Mouse (Mus musculus) stomach, embryonic 15.5 days (tissue): ENCODE results near the gene Nav2. TPM values are rescaled to one million over a fixed set of nuclear protein-coding genes. Genes with fewer than 3 reads are reported as not detected.

Experiments used
- ATAC-seq: fragments of 200-750 bp; cut with Nextera tagmentation; 2 replicates; pipeline ENCODE4 v1.8.0; 2017; ENCODE audit warnings: low read depth, moderate number of reproducible peaks, moderate TSS enrichment; ENCODE audit not compliant: insufficient read depth, low FRiP score
- H3K27ac ChIP-seq: fragments of 300-500 bp; sonication (generic); 2 replicates; pipeline ENCODE4 v1.5.1; 2015; ENCODE audit warnings: mild to moderate bottlenecking, inconsistent platforms
- H3K27me3 ChIP-seq: fragments of 300-500 bp; sonication (generic); replicated peaks from 2 replicates; pipeline ENCODE4 v1.6.1; 2015; ENCODE audit warnings: inconsistent platforms
- H3K36me3 ChIP-seq: fragments of 300-500 bp; sonication (generic); 2 replicates; pipeline ENCODE4 v1.6.1; 2015; ENCODE audit warnings: inconsistent platforms
- H3K4me1 ChIP-seq: fragments of 300-500 bp; sonication (generic); 2 replicates; pipeline ENCODE4 v1.6.1; 2015; ENCODE audit warnings: inconsistent platforms
- H3K4me2 ChIP-seq: fragments of 300-500 bp; sonication (generic); 2 replicates; pipeline ENCODE4 v1.6.1; 2015; ENCODE audit warnings: mild to moderate bottlenecking, inconsistent platforms
- H3K4me3 ChIP-seq: fragments of 300-500 bp; sonication (generic); replicated peaks from 2 replicates; pipeline ENCODE4 v1.5.1; 2015; ENCODE audit warnings: inconsistent platforms
- H3K9ac ChIP-seq: fragments of 300-500 bp; sonication (generic); 2 replicates; pipeline ENCODE4 v1.6.1; 2015; ENCODE audit warnings: inconsistent platforms
- H3K9me3 ChIP-seq: fragments of 300-500 bp; sonication (generic); 2 replicates; pipeline ENCODE4 v1.6.1; 2016; ENCODE audit warnings: inconsistent platforms
- WGBS: fragments of 180-500 bp; shearing (Covaris S2); methylation state at CpG from one replicate; pipeline ENCODE4 v1.1.7; 2015; 5-methylcytosine and 5-hydroxymethylcytosine counted together
- polyA plus RNA-seq: library from polyadenylated mRNA; unstranded; fragments of >200 nt; fragmentation: Nextera tagmentation; extraction: Ambion mirVana; gene quantifications from 2 replicates; pipeline ENCODE4 v1.2.1, GENCODE M21; 2015

Nav2 gene
- polyA plus RNA-seq, 1 experiment from 2014 or later = 20.4 TPM

DNA sequence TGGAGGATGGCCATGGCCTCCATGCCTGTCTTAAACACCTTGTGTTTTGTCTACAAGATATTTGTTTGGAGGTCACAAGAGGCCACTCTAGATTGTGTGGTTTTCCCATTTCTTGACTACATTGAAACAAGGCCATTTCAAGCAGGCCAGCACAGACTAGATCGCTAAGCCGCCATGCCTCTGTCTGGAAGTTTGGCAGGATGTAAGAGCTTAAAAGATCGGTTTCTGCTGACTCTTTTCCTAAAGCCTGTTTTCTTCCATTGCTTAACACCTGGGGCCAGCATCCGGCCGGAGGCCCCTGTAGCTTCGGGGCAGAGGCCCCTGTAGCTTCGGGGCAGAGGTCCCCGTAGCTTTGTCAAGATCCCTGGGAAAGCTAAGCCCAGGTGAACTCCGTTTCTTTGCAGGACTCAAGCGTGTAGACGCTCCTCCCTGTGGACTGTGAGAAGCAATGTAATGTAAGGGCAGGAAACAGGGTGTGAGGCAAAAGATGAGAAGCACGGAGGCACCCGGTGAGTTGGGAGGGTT, 434.1 kb downstream of the Nav2 start:
- Histone ChIP-seq H3K36me3 (no peaks in the 10 kb centered on the region), H3K27ac (peak overlapping the region; percentile 81), H3K9ac (no peak overlapping the region), H3K4me1 (peaks cover 21% of the 10 kb centered on the region), H3K4me2 (peak overlapping the region; percentile 44), H3K4me3 (peak overlapping the region; percentile 13; the same call in 1 of the 2 replicates), H3K27me3 (no peaks in the 10 kb centered on the region), H3K9me3 (no peaks in the 10 kb centered on the region)
- peak; percentile 19; the same call in 1 of the 2 replicates for ATAC-seq
- 19% methylated on average over 13 of the region's 13 CpGs for WGBS

DNA sequence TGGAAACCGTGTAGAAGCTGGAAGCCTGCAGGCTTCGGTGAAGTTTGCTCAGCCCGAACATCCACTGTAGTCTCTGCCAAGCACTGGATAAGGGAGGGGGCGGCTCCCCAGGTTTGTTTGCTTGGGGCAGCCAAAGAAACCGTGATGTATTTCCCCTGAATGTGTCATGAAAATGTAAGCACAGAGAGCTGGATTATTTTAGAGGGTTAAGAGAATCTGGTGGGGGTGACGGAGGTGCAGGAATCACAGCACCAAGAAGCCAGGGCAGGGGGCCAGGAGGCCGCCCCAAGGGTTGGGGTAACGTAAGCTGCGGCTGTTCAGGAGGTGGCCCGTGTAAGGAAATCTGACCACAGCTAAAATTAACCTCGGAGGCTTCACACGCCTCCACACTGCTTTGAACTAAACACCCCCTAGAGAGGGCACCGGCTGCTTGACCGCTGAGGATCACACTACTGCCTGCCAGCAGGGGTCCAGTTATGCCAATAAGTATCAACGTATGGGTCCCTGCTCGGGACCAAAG, 434.6 kb downstream of the Nav2 start:
- 8% methylated on average over 16 of the region's 16 CpGs for WGBS
- peak overlapping the region; percentile 13; the same call in 1 of the 2 replicates for H3K4me3 ChIP-seq
- H3K4me1 ChIP-seq = peaks cover 21% of the 10 kb centered on the region
- H3K27ac ChIP-seq = peak overlapping the region; percentile 81
- no peak overlapping the region for H3K9ac ChIP-seq
- peak; percentile 69; the same call in 1 of the 2 replicates for ATAC-seq
- no peaks in the 10 kb centered on the region for H3K9me3 ChIP-seq
- peak overlapping the region; percentile 44 for H3K4me2 ChIP-seq
- H3K27me3 ChIP-seq = no peaks in the 10 kb centered on the region
- H3K36me3 ChIP-seq = no peaks in the 10 kb centered on the region

DNA sequence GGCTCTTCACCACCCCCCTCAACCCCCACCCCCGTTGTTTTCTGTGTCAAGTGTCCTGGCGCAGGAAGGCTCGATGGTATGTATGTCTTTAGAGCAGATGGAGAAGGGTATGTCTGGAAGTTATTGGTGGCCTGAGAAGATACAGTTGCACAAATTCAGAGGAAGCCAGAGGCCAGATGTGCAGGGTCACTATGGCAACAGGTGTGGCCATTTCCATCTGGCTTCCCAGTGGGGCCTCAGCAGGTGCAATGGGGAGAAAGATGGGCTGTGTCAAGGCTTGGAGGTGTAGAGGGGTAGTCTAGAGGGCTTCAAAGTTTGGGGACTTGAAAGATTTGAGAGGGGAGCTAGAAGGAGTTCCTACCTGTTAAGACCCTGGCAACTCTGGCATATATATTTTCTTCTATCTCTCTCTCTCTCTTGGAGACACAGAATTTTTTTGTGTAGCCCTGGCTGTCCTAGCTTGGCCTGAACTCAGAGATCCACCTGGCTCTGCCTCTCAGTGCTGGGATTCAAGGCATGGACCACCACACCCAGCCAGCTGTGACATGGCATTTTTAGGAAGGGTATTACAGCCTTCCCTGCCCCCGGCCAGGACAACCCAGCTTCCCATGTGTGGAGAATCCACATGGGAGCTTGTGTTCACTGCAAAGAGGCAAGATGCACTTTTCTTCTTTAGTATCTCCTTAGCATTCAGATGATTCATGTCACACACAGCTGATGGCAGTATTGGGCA, 435.4 kb downstream of the Nav2 start:
- Histone ChIP-seq H3K4me1 (peaks cover 21% of the 10 kb centered on the region), H3K27ac (peak overlapping the region; percentile 81), H3K9me3 (no peaks in the 10 kb centered on the region), H3K36me3 (no peaks in the 10 kb centered on the region), H3K4me3 (no peak overlapping the region), H3K27me3 (no peaks in the 10 kb centered on the region), H3K4me2 (no peak overlapping the region), H3K9ac (no peak overlapping the region)
- no peak for ATAC-seq
- WGBS = 54% methylated on average over 4 of the region's 4 CpGs

DNA sequence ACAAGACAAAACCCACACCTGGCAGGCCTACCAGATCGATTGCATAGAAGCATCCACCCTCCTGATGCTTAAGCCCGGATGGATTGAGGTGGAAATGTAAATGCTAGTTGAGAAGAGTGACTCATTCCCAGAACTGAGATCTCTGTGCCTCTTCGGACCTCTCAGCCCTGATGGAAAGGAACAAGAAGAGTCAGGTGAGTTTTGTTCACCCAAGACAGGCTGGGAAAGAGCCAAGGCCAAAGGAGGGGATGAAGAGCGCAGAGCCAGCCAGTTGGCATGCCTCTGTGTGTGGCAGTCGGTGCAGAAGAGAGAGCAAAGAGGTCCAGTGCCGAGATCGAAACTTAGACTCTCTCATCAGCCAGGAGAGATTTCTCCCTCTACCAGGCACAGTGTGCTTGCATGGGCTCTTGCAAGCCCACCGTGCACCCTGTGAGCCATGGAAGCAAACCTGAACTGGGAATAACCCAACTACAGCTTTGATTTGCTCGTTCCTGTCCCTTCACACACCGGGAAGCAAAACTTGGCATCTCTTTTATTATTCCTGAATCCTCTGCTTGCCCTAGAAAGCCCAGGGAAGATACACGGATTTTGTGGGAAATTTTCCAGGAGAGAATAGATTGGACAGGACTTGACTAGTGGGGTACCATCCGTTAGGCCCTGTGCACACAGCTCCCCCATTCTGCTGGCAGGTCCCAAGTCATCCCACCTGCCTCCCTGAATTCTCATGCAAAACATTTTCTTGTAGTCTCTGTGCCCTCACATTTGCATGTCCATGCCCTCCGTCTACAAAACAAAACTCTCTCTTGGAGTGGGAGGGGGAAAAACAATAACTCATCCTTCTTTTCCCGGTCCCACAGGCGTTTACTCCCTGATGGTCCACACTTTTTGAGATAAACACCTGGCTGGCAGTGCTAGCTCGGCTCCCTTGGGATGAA, 439.1 kb downstream of the Nav2 start:
- 54% methylated on average over 16 of the region's 16 CpGs for WGBS

DNA sequence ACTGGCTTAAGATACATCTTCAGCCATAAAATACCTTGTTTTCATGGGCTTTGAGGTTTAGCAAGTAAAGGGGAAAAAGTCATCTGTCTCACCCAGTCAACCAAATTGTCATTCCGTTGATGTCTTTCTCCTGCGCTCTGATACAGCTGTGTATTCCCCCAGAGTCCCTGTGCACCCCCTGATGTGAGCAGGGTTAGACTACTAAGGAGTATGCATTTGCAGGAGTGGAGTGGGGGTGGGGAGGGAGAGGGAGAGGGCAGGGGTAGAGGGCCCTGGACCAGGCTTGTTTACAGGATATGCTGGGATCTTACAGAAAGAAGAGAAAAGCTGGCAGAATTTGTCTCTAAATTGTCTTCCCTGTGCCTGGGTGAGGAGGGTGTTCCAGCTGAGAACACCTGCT, 440.1 kb downstream of the Nav2 start:
- H3K27me3 ChIP-seq = no peaks in the 10 kb centered on the region
- no peaks in the 10 kb centered on the region for H3K9me3 ChIP-seq
- no peaks in the 10 kb centered on the region for H3K36me3 ChIP-seq
- 0 out of 2 replicates have a peak, but pooled peaks cover under 1% of the 10 kb centered on the region for H3K4me1 ChIP-seq
- no peak overlapping the region for H3K4me3 ChIP-seq
- H3K27ac ChIP-seq = no peak overlapping the region
- 41% methylated on average over 2 of the region's 2 CpGs for WGBS
- no peak for ATAC-seq
- H3K9ac ChIP-seq = no peak overlapping the region
- H3K4me2 ChIP-seq = no peak overlapping the region

More for the DNA sequence above, 439.1 kb downstream of the Nav2 start:
- ATAC-seq = no peak
- no peak overlapping the region for H3K4me2 ChIP-seq
- no peaks in the 10 kb centered on the region for H3K36me3 ChIP-seq
- H3K4me3 ChIP-seq = no peak overlapping the region
- no peaks in the 10 kb centered on the region for H3K9me3 ChIP-seq
- no peaks in the 10 kb centered on the region for H3K27me3 ChIP-seq
- no peak overlapping the region for H3K27ac ChIP-seq
- peaks cover 11% of the 10 kb centered on the region for H3K4me1 ChIP-seq
- H3K9ac ChIP-seq = no peak overlapping the region

DNA sequence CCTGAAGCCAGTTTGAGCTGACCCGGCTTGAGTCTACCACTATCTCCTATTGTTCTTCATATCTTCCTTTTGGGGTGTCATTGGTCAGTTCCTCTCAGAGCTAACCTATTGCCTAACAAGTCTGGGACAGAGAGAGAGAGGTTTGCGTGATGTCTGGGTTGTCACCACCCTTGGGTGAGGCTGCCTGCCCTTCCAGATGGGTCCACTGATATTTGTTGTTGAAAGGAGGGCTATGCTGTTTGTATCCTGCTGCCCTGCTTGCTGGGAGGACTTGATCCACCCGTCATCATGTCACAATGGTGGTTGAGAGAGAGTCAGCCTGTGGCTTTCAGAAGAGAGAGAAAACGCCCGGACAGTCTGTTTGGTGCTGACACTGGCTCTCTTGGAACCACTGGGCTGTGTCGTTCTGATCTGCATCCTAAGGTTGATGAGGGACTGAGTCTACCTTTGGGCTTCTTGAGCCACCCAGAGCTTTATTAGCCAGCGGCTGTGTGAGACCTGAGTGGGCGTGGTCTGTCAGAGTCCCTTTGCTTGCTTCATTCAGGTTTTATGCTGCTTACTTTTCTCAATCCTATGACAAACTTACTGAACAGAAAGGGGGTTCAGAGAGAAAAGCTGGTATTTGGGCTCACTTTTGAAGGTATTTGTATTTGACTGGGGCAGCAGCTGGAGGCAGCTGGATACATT, 441.9 kb downstream of the Nav2 start:
- Histone ChIP-seq H3K9me3 (no peaks in the 10 kb centered on the region), H3K36me3 (no peaks in the 10 kb centered on the region), H3K9ac (no peak overlapping the region), H3K27ac (no peak overlapping the region), H3K27me3 (no peaks in the 10 kb centered on the region), H3K4me3 (no peak overlapping the region), H3K4me1 (no peaks in the 10 kb centered on the region), H3K4me2 (no peak overlapping the region)
- no peak for ATAC-seq
- WGBS = 64% methylated on average over 8 of the region's 8 CpGs

DNA sequence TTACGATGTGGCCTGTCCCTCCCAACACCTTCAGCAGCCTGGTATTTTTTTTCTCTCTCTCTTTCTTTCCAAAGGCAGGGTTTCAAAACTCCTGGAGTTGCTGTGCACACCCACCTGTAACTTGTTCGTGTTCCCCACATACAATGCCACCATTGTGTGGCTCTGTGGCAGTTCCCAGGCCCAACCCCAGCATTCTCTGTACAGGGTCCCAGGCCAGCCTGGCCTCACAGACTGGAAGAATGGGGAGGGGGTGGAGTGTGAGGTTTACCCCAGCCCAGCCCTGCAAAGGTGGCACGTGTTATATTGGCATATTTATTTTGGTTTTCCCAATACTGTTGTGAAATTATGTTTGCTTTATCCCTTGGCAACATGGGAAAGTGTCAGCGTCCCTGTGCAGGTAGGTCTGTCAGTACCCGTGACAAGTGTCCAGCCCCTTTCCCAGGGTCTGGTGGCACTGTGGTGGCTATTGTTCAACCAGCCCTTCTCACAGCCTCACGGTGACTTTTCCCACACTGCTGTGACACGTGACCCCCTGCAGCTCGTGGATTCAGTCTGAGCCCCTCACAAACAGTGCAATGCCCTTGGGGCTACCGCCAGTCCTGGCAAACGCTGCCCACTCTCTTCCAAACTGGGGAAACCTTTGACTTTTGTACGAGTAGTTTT, 443.2 kb downstream of the Nav2 start:
- ATAC-seq = peak; percentile 74; the same call in 1 of the 2 replicates
- Histone ChIP-seq H3K27ac (0 out of 2 replicates have a peak overlapping the region, but pooled peaks have one; percentile 22), H3K27me3 (no peaks in the 10 kb centered on the region)

DNA sequence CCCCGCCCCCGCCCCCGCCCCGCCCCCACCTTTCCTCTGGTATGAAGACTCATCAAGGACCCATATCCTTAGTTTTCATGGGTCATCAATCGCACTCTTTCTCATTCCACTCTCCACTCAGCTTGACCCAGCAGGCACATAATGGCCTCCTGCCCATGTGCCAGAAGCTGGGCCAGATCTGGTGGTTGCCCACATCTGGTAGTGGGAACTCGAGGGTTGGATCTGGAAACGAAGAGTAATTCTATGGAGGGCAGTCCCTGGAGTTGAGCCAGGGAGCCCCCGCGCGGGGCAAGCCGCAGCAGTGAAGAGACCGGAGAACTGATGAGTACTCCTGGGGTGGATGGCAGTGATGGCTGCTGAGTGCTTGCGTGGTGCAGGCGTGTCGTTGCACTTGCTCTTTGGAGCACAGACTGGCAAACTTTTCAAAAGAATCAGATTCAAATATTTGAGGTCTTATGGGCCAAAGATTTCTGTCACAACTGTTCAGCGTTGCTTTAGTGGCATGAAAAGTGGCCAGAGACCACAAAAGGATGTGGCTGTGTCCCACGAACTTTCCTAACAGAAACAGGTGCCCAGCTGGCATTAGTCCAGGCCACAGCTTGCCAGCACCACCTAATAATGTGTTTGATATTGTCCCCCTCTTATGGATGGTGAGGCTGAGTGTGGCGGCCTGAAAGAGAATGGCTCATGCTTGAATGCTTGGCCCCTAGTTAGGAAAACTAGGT, 449.1 kb downstream of the Nav2 start:
- no peaks in the 10 kb centered on the region for H3K9me3 ChIP-seq
- H3K4me2 ChIP-seq = no peak overlapping the region
- no peaks in the 10 kb centered on the region for H3K27me3 ChIP-seq
- H3K27ac ChIP-seq = no peak overlapping the region
- ATAC-seq = no peak
- 87% methylated on average over 18 of the region's 18 CpGs for WGBS
- H3K4me3 ChIP-seq = no peak overlapping the region
- no peaks in the 10 kb centered on the region for H3K4me1 ChIP-seq
- H3K36me3 ChIP-seq = no peaks in the 10 kb centered on the region
- no peak overlapping the region for H3K9ac ChIP-seq

More for the DNA sequence above, 443.2 kb downstream of the Nav2 start:
- Histone ChIP-seq H3K9me3 (no peaks in the 10 kb centered on the region), H3K4me3 (no peak overlapping the region), H3K4me1 (no peaks in the 10 kb centered on the region), H3K36me3 (no peaks in the 10 kb centered on the region), H3K9ac (no peak overlapping the region), H3K4me2 (no peak overlapping the region)
- 55% methylated on average over 11 of the region's 11 CpGs for WGBS

DNA sequence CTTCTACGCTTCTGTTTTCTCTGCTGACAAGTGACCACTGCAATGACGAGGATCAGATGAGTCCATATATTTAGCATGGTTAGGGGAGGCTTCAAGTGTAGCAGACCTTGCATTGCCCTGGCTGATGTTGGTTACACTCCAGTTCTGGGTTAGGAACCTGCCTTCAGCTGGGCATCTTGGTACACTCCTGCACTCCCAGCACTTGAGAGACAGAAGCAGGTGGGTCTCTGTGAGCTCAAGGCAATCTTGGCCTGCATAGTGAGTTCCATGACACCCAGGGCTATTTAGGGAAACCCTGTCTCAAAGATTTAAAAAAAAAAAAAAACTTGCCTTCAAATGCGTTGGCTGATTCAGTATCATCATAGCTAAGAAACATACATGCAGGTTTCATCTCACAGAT, 450.6 kb downstream of the Nav2 start:
- Histone ChIP-seq H3K36me3 (no peaks in the 10 kb centered on the region), H3K4me3 (no peak overlapping the region), H3K27ac (no peak overlapping the region), H3K9me3 (no peaks in the 10 kb centered on the region), H3K4me1 (no peaks in the 10 kb centered on the region), H3K4me2 (no peak overlapping the region), H3K27me3 (no peaks in the 10 kb centered on the region), H3K9ac (no peak overlapping the region)
- ATAC-seq = no peak
- WGBS = 89% methylated on average over 3 of the region's 3 CpGs

DNA sequence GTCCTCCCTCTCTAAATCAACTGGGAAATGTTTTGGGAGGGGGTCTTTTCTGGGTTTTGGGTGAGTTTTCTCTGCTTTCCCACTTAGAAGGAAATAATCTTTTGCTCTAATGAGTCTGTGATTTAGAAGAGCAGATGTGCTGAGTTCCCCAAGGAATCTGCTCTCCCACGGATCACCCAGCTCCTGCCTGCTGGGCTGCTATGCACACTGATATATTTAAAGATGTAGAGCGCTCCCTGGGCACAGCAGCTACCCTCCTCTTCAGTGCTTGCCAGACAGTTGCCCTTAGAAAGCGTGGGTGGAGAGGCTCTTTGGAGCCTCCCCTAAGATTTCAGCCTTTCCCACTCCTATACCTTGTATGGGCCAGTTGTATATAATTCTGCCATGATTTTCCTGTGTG, 452.1 kb downstream of the Nav2 start:
- H3K9me3 ChIP-seq = no peaks in the 10 kb centered on the region
- H3K36me3 ChIP-seq = no peaks in the 10 kb centered on the region
- ATAC-seq = no peak
- H3K9ac ChIP-seq = no peak overlapping the region
- 67% methylated on average over 3 of the region's 3 CpGs for WGBS
- H3K27ac ChIP-seq = no peak overlapping the region
- H3K4me2 ChIP-seq = no peak overlapping the region
- no peaks in the 10 kb centered on the region for H3K27me3 ChIP-seq
- H3K4me1 ChIP-seq = no peaks in the 10 kb centered on the region
- H3K4me3 ChIP-seq = no peak overlapping the region
